Comparison of ENCODE assay signal across 28 mouse cellular contexts in the genomic region with DNA sequence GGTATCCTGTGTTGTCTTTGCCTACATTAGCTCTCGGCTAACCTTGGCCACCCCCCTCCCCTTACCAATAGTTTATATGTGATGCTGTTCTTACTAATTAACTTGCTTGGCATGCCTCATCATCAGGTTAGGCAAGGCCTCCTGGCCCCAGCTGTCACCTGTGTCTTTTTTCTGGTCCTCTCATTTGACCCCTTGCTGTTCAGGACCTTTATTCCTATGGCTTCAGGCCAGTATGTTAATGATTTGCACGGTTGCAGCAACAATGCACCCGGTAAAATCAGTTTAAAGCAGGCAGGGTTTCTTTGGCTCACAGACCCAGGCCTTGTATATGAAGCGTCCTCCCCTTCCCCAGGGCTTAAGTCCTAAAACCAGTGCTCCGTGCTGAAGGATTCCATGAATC. TPM values are rescaled to one million over a fixed set of nuclear protein-coding genes. Genes with fewer than 3 reads are reported as not detected.
DNase-seq lines count a peak whose midpoint lies in the region; ATAC-seq and TF ChIP-seq lines count a peak whose summit lies in the region.
"Had no signal": no experiment of that assay in that cellular context is flagged by ENCODE, and none has a peak within 500 bp of the region (broad histone marks: within the 10 kb centered on the region; RNA-seq: fewer than 3 reads in every experiment).

No protein-coding gene starts in this region.

- H3K27me3 ChIP-seq in liver, postnatal 0 days (ENCODE audit: insufficient read depth, low read length) = no peaks in the 10 kb centered on the region
- no peaks in the 10 kb centered on the region for H3K27me3 ChIP-seq in forebrain, embryonic 16.5 days (replicated peaks; ENCODE audit: control insufficient read depth, insufficient read depth, low read length)
- H3K27me3 ChIP-seq: heart, embryonic 13.5 days; limb, embryonic 15.5 days; midbrain, embryonic 12.5 days had no signal

- whole genome bisulfite sequencing in liver, postnatal 0 days (ENCODE audit: insufficient replicate concordance) = 43% methylated on average over 5 of the region's 5 CpGs
- WGBS in forebrain, embryonic 16.5 days = 33% methylated on average over 5 of the region's 5 CpGs

- H3K4me3 ChIP-seq in liver, postnatal 0 days (ENCODE audit: low read depth, low read length) = 0 out of 2 replicates have a peak overlapping the region, but pooled peaks have one; percentile 11
- H3K4me3 ChIP-seq in forebrain, embryonic 16.5 days (replicated peaks; ENCODE audit: low read length) = no peak overlapping the region
- H3K4me3 ChIP-seq: heart, embryonic 13.5 days; limb, embryonic 15.5 days; midbrain, embryonic 12.5 days had no signal

- TF ChIP-seq EP300 in liver, postnatal 0 days (IDR thresholded peaks at IDR 0.05; ENCODE audit: low read depth) = no peak

- peak overlapping the region; percentile 72 for H3K27ac ChIP-seq in liver, postnatal 0 days (ENCODE audit: low read depth)
- no peak overlapping the region for H3K27ac ChIP-seq in forebrain, embryonic 16.5 days (ENCODE audit: low read length)
- H3K27ac ChIP-seq: heart, embryonic 13.5 days; hindbrain, embryonic 14.5 days; limb, embryonic 15.5 days; midbrain, embryonic 12.5 days had no signal

- H3K4me2 ChIP-seq in liver, postnatal 0 days (ENCODE audit: low read depth, low read length) = peak overlapping the region; percentile 63
- H3K4me2 ChIP-seq in forebrain, embryonic 16.5 days (ENCODE audit: low read length) = no peak overlapping the region
- H3K4me2 ChIP-seq: heart, embryonic 13.5 days; hindbrain, embryonic 14.5 days; limb, embryonic 15.5 days; midbrain, embryonic 12.5 days had no signal

- H3K9me3 ChIP-seq in liver, postnatal 0 days (ENCODE audit: low read length) = no peaks in the 10 kb centered on the region
- H3K9me3 ChIP-seq in forebrain, embryonic 16.5 days (ENCODE audit: control insufficient read depth, low read length) = no peaks in the 10 kb centered on the region
- H3K9me3 ChIP-seq: limb, embryonic 15.5 days; midbrain, embryonic 12.5 days had no signal

- no peaks in the 10 kb centered on the region for H3K36me3 ChIP-seq in liver, postnatal 0 days (replicated peaks; ENCODE audit: insufficient read depth, low read length)
- no peaks in the 10 kb centered on the region for H3K36me3 ChIP-seq in forebrain, embryonic 16.5 days (ENCODE audit: control insufficient read depth, insufficient read depth)
- H3K36me3 ChIP-seq: heart, embryonic 13.5 days; limb, embryonic 15.5 days; midbrain, embryonic 12.5 days had no signal

- peak; percentile 97 for ATAC-seq in liver, postnatal 0 days
- no peak for ATAC-seq in forebrain, embryonic 16.5 days
- no peak for ATAC-seq in erythroid progenitor cell, adult 5-6 weeks (replicated peaks; ENCODE audit: low FRiP score, poor library complexity, severe bottlenecking)

- H3K9ac ChIP-seq in liver, postnatal 0 days (replicated peaks) = no peak overlapping the region
- H3K9ac ChIP-seq in forebrain, embryonic 16.5 days (replicated peaks; ENCODE audit: low read depth, low read length) = no peak overlapping the region
- H3K9ac ChIP-seq: heart, embryonic 13.5 days; hindbrain, embryonic 14.5 days; limb, embryonic 15.5 days; midbrain, embryonic 12.5 days had no signal

- peaks cover 5% of the 10 kb centered on the region; the same call in 1 of the 2 replicates for H3K4me1 ChIP-seq in liver, postnatal 0 days (ENCODE audit: insufficient read depth)
- H3K4me1 ChIP-seq in forebrain, embryonic 16.5 days (replicated peaks; ENCODE audit: control insufficient read depth, insufficient read depth, low read length) = no peaks in the 10 kb centered on the region
- H3K4me1 ChIP-seq: limb, embryonic 15.5 days had no signal

- DNase-seq in adrenal gland, adult 2 months = peak; percentile 4
- no peak for DNase-seq in adrenal gland, postnatal 14 days
- DNase-seq in kidney, adult 8-10 months = peak; percentile 83 to 90
- peak; percentile 74 to 85 for DNase-seq in kidney, postnatal 25 days
- DNase-seq in liver, postnatal 0 days = peak; percentile 57
- no peak for DNase-seq in frontal cortex, postnatal 14 days (ENCODE audit: low spot score in 2 of 2)
- DNase-seq: adrenal gland, postnatal 36 days; cerebellum, adult 11-12 months; cerebellum, postnatal 14 days; gastrocnemius, postnatal 10 days; heart, adult 11 months; lung, postnatal 10 days; thymus, postnatal 4 days had no signal

- no peak for TF ChIP-seq CTCF in liver, postnatal 0 days (IDR thresholded peaks at IDR 0.05; ENCODE audit: low read depth)

RNA-seq across cellular contexts. Expression of a gene that starts 8.4 kb away (rescaled TPM):
- not detected for total RNA-seq in adrenal gland, adult 2 months (2021)
- 1.1 TPM in 1 of 2 replicates, not detected in the other for polyA plus RNA-seq in adrenal gland, adult 2 months (2012; rRNA removed)
- total RNA-seq in adrenal gland, postnatal 14 days (2021) = not detected in 2 replicates
- 0.33 and 0.39 TPM in 2 replicates for polyA plus RNA-seq in liver, postnatal 0 days (2015; fragmentation: Nextera tagmentation; extraction: Ambion mirVana)
- not detected in 2 replicates for polyA plus RNA-seq in forebrain, embryonic 16.5 days (2015; fragmentation: Nextera tagmentation; extraction: Ambion mirVana)
- not detected in 2 replicates for total RNA-seq in erythroid progenitor cell, adult 5-6 weeks (2015; ENCODE audit: low replicate concordance)
- total RNA-seq in erythroid progenitor cell, adult 5-6 weeks (2017; ENCODE audit: low replicate concordance) = not detected in 2 replicates
- total RNA-seq: adrenal gland, postnatal 36 days; ES-E14; gastrocnemius, postnatal 10 days; heart, postnatal 25 days; layer of hippocampus, postnatal 14 days; left cerebral cortex, postnatal 10 days; megakaryocyte progenitor cell, adult 5-6 weeks; monocyte, adult 5-6 weeks had no signal
- polyA plus RNA-seq: embryonic facial prominence, embryonic 14.5 days; heart, embryonic 13.5 days; hindbrain, embryonic 14.5 days; limb, embryonic 15.5 days; midbrain, embryonic 12.5 days; neural tube, embryonic 11.5 days had no signal

RNA-seq across cellular contexts. Expression of a gene that starts 12.6 kb away (rescaled TPM):
- total RNA-seq in adrenal gland, adult 2 months (2021) = not detected
- 0.16 and 6.8 TPM in 2 replicates for polyA plus RNA-seq in adrenal gland, adult 2 months (2012; rRNA removed)
- not detected in 2 replicates for total RNA-seq in adrenal gland, postnatal 14 days (2021)
- not detected in 2 replicates for polyA plus RNA-seq in liver, postnatal 0 days (2015; fragmentation: Nextera tagmentation; extraction: Ambion mirVana)
- not detected in 2 replicates for polyA plus RNA-seq in forebrain, embryonic 16.5 days (2015; fragmentation: Nextera tagmentation; extraction: Ambion mirVana)
- total RNA-seq in erythroid progenitor cell, adult 5-6 weeks (2015; ENCODE audit: low replicate concordance) = not detected in 2 replicates
- not detected in 2 replicates for total RNA-seq in erythroid progenitor cell, adult 5-6 weeks (2017; ENCODE audit: low replicate concordance)
- total RNA-seq: adrenal gland, postnatal 36 days; ES-E14; gastrocnemius, postnatal 10 days; heart, postnatal 25 days; layer of hippocampus, postnatal 14 days; left cerebral cortex, postnatal 10 days; megakaryocyte progenitor cell, adult 5-6 weeks; monocyte, adult 5-6 weeks had no signal
- polyA plus RNA-seq: embryonic facial prominence, embryonic 14.5 days; heart, embryonic 13.5 days; hindbrain, embryonic 14.5 days; limb, embryonic 15.5 days; midbrain, embryonic 12.5 days; neural tube, embryonic 11.5 days had no signal

RNA-seq across cellular contexts. Expression of a gene that starts 23.1 kb away (rescaled TPM):
- not detected for total RNA-seq in adrenal gland, adult 2 months (2021)
- polyA plus RNA-seq in adrenal gland, adult 2 months (2012; rRNA removed) = 0.44 and 0.48 TPM in 2 replicates
- 0.78 TPM in 1 of 2 replicates, not detected in the other for total RNA-seq in adrenal gland, postnatal 14 days (2021)
- 932 and 1,034 TPM in 2 replicates for polyA plus RNA-seq in liver, postnatal 0 days (2015; fragmentation: Nextera tagmentation; extraction: Ambion mirVana)
- polyA plus RNA-seq in forebrain, embryonic 16.5 days (2015; fragmentation: Nextera tagmentation; extraction: Ambion mirVana) = not detected in 2 replicates
- total RNA-seq in erythroid progenitor cell, adult 5-6 weeks (2015; ENCODE audit: low replicate concordance) = not detected in 2 replicates
- total RNA-seq in erythroid progenitor cell, adult 5-6 weeks (2017; ENCODE audit: low replicate concordance) = not detected in 2 replicates
- total RNA-seq: adrenal gland, postnatal 36 days; ES-E14; gastrocnemius, postnatal 10 days; heart, postnatal 25 days; layer of hippocampus, postnatal 14 days; left cerebral cortex, postnatal 10 days; megakaryocyte progenitor cell, adult 5-6 weeks; monocyte, adult 5-6 weeks had no signal
- polyA plus RNA-seq: embryonic facial prominence, embryonic 14.5 days; heart, embryonic 13.5 days had no signal

RNA-seq across cellular contexts. Expression of a gene that starts 46.3 kb away (rescaled TPM):
- total RNA-seq in adrenal gland, adult 2 months (2021) = not detected
- polyA plus RNA-seq in adrenal gland, adult 2 months (2012; rRNA removed) = not detected in 2 replicates
- total RNA-seq in adrenal gland, postnatal 14 days (2021) = 0.11 TPM in 1 of 2 replicates, not detected in the other
- polyA plus RNA-seq in liver, postnatal 0 days (2015; fragmentation: Nextera tagmentation; extraction: Ambion mirVana) = 0.62 and 0.73 TPM in 2 replicates
- not detected in 2 replicates for polyA plus RNA-seq in forebrain, embryonic 16.5 days (2015; fragmentation: Nextera tagmentation; extraction: Ambion mirVana)
- 1.8 TPM in 1 of 2 replicates, not detected in the other for total RNA-seq in erythroid progenitor cell, adult 5-6 weeks (2015; ENCODE audit: low replicate concordance)
- 0.15 TPM in 1 of 2 replicates, not detected in the other for total RNA-seq in erythroid progenitor cell, adult 5-6 weeks (2017; ENCODE audit: low replicate concordance)
- total RNA-seq: adrenal gland, postnatal 36 days; heart, postnatal 25 days; left cerebral cortex, postnatal 10 days; monocyte, adult 5-6 weeks had no signal
- polyA plus RNA-seq: heart, embryonic 13.5 days; large intestine, adult 2 months; midbrain, embryonic 12.5 days; neural tube, embryonic 11.5 days had no signal

RNA-seq across cellular contexts. Expression of a gene that starts 55.2 kb away (rescaled TPM):
- total RNA-seq in adrenal gland, adult 2 months (2021) = under 1 TPM in 1 of 2 experiments, not detected in 1; 0.24 TPM
- 0.16 and 0.18 TPM in 2 replicates for polyA plus RNA-seq in adrenal gland, adult 2 months (2012; rRNA removed)
- total RNA-seq in adrenal gland, postnatal 14 days (2021) = 0.63 and 3.1 TPM in 2 replicates
- polyA plus RNA-seq in liver, postnatal 0 days (2015; fragmentation: Nextera tagmentation; extraction: Ambion mirVana) = 4.2 and 4.6 TPM in 2 replicates
- polyA plus RNA-seq in forebrain, embryonic 16.5 days (2015; fragmentation: Nextera tagmentation; extraction: Ambion mirVana) = not detected in 2 replicates
- total RNA-seq in erythroid progenitor cell, adult 5-6 weeks (2015; ENCODE audit: low replicate concordance) = 5.0 and 6.8 TPM in 2 replicates
- 1.8 and 12.2 TPM in 2 replicates for total RNA-seq in erythroid progenitor cell, adult 5-6 weeks (2017; ENCODE audit: low replicate concordance)
- total RNA-seq: gastrocnemius, postnatal 10 days; heart, postnatal 25 days; left cerebral cortex, postnatal 10 days had no signal
- polyA plus RNA-seq: hindbrain, embryonic 14.5 days had no signal

Comparison
In these comparisons a context has a peak if more than half of its experiments do, and no peak if none do; other contexts are left out.
1. DNase-seq: peak in adrenal gland, adult 2 months (single experiment), kidney, adult 8-10 months (2 of 2), kidney, postnatal 25 days (2 of 2) and liver, postnatal 0 days (single experiment); none in adrenal gland, postnatal 14 days (single experiment) and frontal cortex, postnatal 14 days (0 of 2).